Mouse (Mus musculus) liver, postnatal 0 days (tissue): ENCODE data around the gene Adam12.

Experiments
- CTCF ChIP-seq: sonication (generic); IDR thresholded peaks from 2 replicates; pipeline ENCODE4 v1.5.1; 2016; ENCODE audit warnings: antibody characterized with exemption, low read depth
- EP300 ChIP-seq: IDR thresholded peaks from 2 replicates; pipeline ENCODE4 v1.6.1; 2016; ENCODE audit warnings: antibody characterized with exemption, low read depth, mild to moderate bottlenecking

- no peak for TF ChIP-seq CTCF
- TF ChIP-seq EP300 = no peak
Measured at GRCm38 (mm10) chr7:134062629-134063028, 169.3 kb downstream of the Adam12 start.
